Mouse (Mus musculus) MEL (cell line): ENCODE measurements around the gene Coro2b. TPM values are rescaled to one million over a fixed set of nuclear protein-coding genes. Genes with fewer than 3 reads are reported as not detected.

Source experiments
- DNase-seq: peaks from one replicate; pipeline ENCODE4 v3.0.0; 2011; ENCODE audit warnings: low read depth, low spot score
- H3K27ac ChIP-seq: 2 replicates; pipeline ENCODE4 v1.5.1; 2012; ENCODE audit warnings: low read depth, mild to moderate bottlenecking, control low read depth, low read length, moderate library complexity; ENCODE audit not compliant: control insufficient read depth
- H3K27me3 ChIP-seq, 2 experiments: fragments of 150-350 bp in 1 of 2; sonication (generic) in 1 of 2; 2 replicates each; pipeline ENCODE4 v1.6.1; 2012; ENCODE audit warnings: low read length in 2 of 2, mild to moderate bottlenecking in 2 of 2, improper control_type of control experiment in 1 of 2, moderate library complexity in 1 of 2; ENCODE audit not compliant: insufficient read depth in 2 of 2, control insufficient read depth in 1 of 2
- H3K36me3 ChIP-seq, 2 experiments: 2 replicates each; pipeline ENCODE4 v1.6.1; 2012 to 2014; ENCODE audit warnings: low read length in 2 of 2, improper control_type of control experiment in 1 of 2, inconsistent platforms in 1 of 2, mild to moderate bottlenecking in 1 of 2; ENCODE audit not compliant: insufficient read depth in 2 of 2, control insufficient read depth in 1 of 2
- H3K4me1 ChIP-seq, 2 experiments: fragments of 150-350 bp in 1 of 2; sonication (generic) in 1 of 2; 2 replicates each; pipeline ENCODE4 v1.6.1; 2012; ENCODE audit warnings: low read length in 2 of 2, improper control_type of control experiment in 1 of 2, mild to moderate bottlenecking in 1 of 2; ENCODE audit not compliant: insufficient read depth in 2 of 2, control insufficient read depth in 1 of 2
- H3K4me3 ChIP-seq, 2 experiments: fragments of 150-350 bp in 1 of 2; sonication (generic) in 1 of 2; 2 replicates each; pipeline ENCODE4 v1.5.1; 2012; ENCODE audit warnings: low read depth in 2 of 2, low read length in 2 of 2, mild to moderate bottlenecking in 2 of 2, moderate library complexity in 2 of 2, control low read depth in 1 of 2, improper control_type of control experiment in 1 of 2; ENCODE audit not compliant: control insufficient read depth in 1 of 2, insufficient read depth in 1 of 2
- H3K79me2 ChIP-seq: 2 replicates; pipeline ENCODE4 v1.6.1; 2012; ENCODE audit warnings: mild to moderate bottlenecking, low read length, moderate library complexity; ENCODE audit not compliant: control insufficient read depth, poor library complexity, insufficient read depth
- H3K9ac ChIP-seq: 2 replicates; pipeline ENCODE4 v1.6.1; 2012; ENCODE audit warnings: low read depth, mild to moderate bottlenecking, control low read depth, low read length, moderate library complexity; ENCODE audit not compliant: control insufficient read depth, poor library complexity, severe bottlenecking
- H3K9me3 ChIP-seq: fragments of 150-350 bp; sonication (generic); replicated peaks from 2 replicates; pipeline ENCODE4 v1.6.1; 2012; ENCODE audit warnings: mild to moderate bottlenecking, low read length, improper control_type of control experiment, moderate library complexity; ENCODE audit not compliant: insufficient read depth
- CHD1 ChIP-seq: IDR thresholded peaks from 2 replicates; pipeline ENCODE4 v1.6.1; 2012; ENCODE audit warnings: low read depth, mild to moderate bottlenecking, inconsistent platforms, low read length, improper control_type of control experiment
- CHD2 ChIP-seq: IDR thresholded peaks from 2 replicates; pipeline ENCODE4 v1.6.1; 2011; ENCODE audit warnings: low read length, improper control_type of control experiment
- E2F4 ChIP-seq: IDR thresholded peaks from 2 replicates; pipeline ENCODE4 v1.6.1; 2011; ENCODE audit warnings: low read depth, low read length, improper control_type of control experiment, borderline replicate concordance
- ELF1 ChIP-seq: IDR thresholded peaks from 2 replicates; pipeline ENCODE4 v1.6.1; 2014; ENCODE audit warnings: low read depth, mild to moderate bottlenecking, inconsistent platforms, low read length, improper control_type of control experiment, moderate library complexity
- EP300 ChIP-seq, 2 experiments: IDR thresholded peaks; 2 replicates each; pipeline ENCODE4 v1.6.1; 2011; ENCODE audit warnings: improper control_type of control experiment in 2 of 2, low read length in 2 of 2, low read depth in 1 of 2, mild to moderate bottlenecking in 1 of 2
- GABPA ChIP-seq: IDR thresholded peaks from 2 replicates; pipeline ENCODE4 v1.6.1; 2012; ENCODE audit warnings: low read depth, mild to moderate bottlenecking, inconsistent platforms, low read length, improper control_type of control experiment, moderate library complexity
- GATA1 ChIP-seq: IDR thresholded peaks from 2 replicates; pipeline ENCODE4 v1.6.1; 2011; ENCODE audit warnings: low read depth, low read length, improper control_type of control experiment
- HCFC1 ChIP-seq: IDR thresholded peaks from 2 replicates; pipeline ENCODE4 v1.6.1; 2012; ENCODE audit warnings: low read depth, mild to moderate bottlenecking, inconsistent platforms, low read length, improper control_type of control experiment, moderate library complexity
- MAFK ChIP-seq: IDR thresholded peaks from 2 replicates; pipeline ENCODE4 v1.6.1; 2011; ENCODE audit warnings: low read depth, mild to moderate bottlenecking, low read length, improper control_type of control experiment, borderline replicate concordance
- MAX ChIP-seq: IDR thresholded peaks from 2 replicates; pipeline ENCODE4 v1.6.1; 2011; ENCODE audit warnings: low read length, improper control_type of control experiment
- MAZ ChIP-seq: IDR thresholded peaks from 2 replicates; pipeline ENCODE4 v1.6.1; 2012; ENCODE audit warnings: low read depth, mild to moderate bottlenecking, inconsistent platforms, low read length, improper control_type of control experiment
- MYC ChIP-seq: IDR thresholded peaks from 2 replicates; pipeline ENCODE4 v1.6.1; 2011; ENCODE audit warnings: low read depth, mild to moderate bottlenecking, low read length, improper control_type of control experiment, moderate library complexity
- POLR2A ChIP-seq, 2 experiments: IDR thresholded peaks; 2 replicates each; pipeline ENCODE4 v1.6.1; 2011 to 2012; ENCODE audit warnings: low read length in 2 of 2, mild to moderate bottlenecking in 2 of 2, control low read depth in 1 of 2, improper control_type of control experiment in 1 of 2, low read depth in 1 of 2, moderate library complexity in 1 of 2; ENCODE audit not compliant: control insufficient read depth in 1 of 2, insufficient read depth in 1 of 2, poor library complexity in 1 of 2
- POLR2AphosphoS2 ChIP-seq: IDR thresholded peaks from 2 replicates; pipeline ENCODE4 v1.6.1; 2011; ENCODE audit warnings: low read length, improper control_type of control experiment
- POLR2AphosphoS5 ChIP-seq: IDR thresholded peaks from 2 replicates; pipeline ENCODE4 v1.6.1; 2012; ENCODE audit warnings: low read depth, borderline replicate concordance, mild to moderate bottlenecking, inconsistent platforms, low read length, moderate library complexity, mixed read lengths
- TBP ChIP-seq: IDR thresholded peaks from 2 replicates; pipeline ENCODE4 v1.8.0; 2011; ENCODE audit warnings: low read depth, low read length, improper control_type of control experiment
- UBTF ChIP-seq: IDR thresholded peaks from 2 replicates; pipeline ENCODE4 v1.6.1; 2012; ENCODE audit warnings: low read depth, mild to moderate bottlenecking, inconsistent platforms, low read length, improper control_type of control experiment, moderate library complexity, borderline replicate concordance; ENCODE audit not compliant: insufficient read depth
- ZKSCAN1 ChIP-seq: IDR thresholded peaks from 2 replicates; pipeline ENCODE4 v1.6.1; 2012; ENCODE audit warnings: low read depth, mild to moderate bottlenecking, inconsistent platforms, low read length, improper control_type of control experiment, moderate library complexity
- ZNF384 ChIP-seq: IDR thresholded peaks from 2 replicates; pipeline ENCODE4 v1.6.1; 2012; ENCODE audit warnings: low read depth, mild to moderate bottlenecking, inconsistent platforms, low read length, improper control_type of control experiment
- polyA plus RNA-seq, 2 experiments: library from polyadenylated mRNA; stranded (reverse) in 1 of 2; unstranded in 1 of 2; fragments of >175 nt in 1 of 2; fragments of >200 nt in 1 of 2; gene quantifications; 2 replicates each; pipeline versions ENCODE4 v1.2.1 to v1.2.4; 2012; ENCODE audit warnings: low replicate concordance in 2 of 2, low read depth in 1 of 2; ENCODE audit not compliant: insufficient read length in 2 of 2, insufficient read depth in 1 of 2, missing spikeins in 1 of 2
- total RNA-seq: library from RNA; depleted of rRNA; stranded (reverse); fragments of 300-350 nt; gene quantifications from 2 replicates; pipeline ENCODE4 v1.2.3, GENCODE M21; 2012

The Coro2b gene
- total and polyA plus RNA-seq, 3 experiments: not detected

GRCm38 (mm10) chr9:62426531-62426930, 110.3 kb downstream of the Coro2b start:
- TF ChIP-seq TBP (no peak), GABPA (no peak), CHD2 (no peak), GATA1 (no peak), EP300 (IDR thresholded peaks at IDR 0.05; ENCODE audit: low read depth in 1 of 2, low read length in 2 of 2) (no peak), ZKSCAN1 (no peak), CHD1 (no peak), E2F4 (no peak), MAZ (no peak), ELF1 (no peak), MAFK (no peak), HCFC1 (no peak)
- H3K27me3 ChIP-seq: no peaks in the 10 kb centered on the region; a peak in 1 of 4 replicates
- no peaks in the 10 kb centered on the region for H3K79me2 ChIP-seq
- H3K4me3 ChIP-seq: no peak overlapping the region
- no peak overlapping the region for H3K9ac ChIP-seq
- H3K36me3 ChIP-seq: no peaks in the 10 kb centered on the region
- DNase-seq: no peak
- H3K9me3 ChIP-seq: no peaks in the 10 kb centered on the region
- no peaks in the 10 kb centered on the region for H3K4me1 ChIP-seq
- H3K27ac ChIP-seq: no peak overlapping the region

GRCm38 (mm10) chr9:62426021-62426420, 110.8 kb downstream of the Coro2b start:
- no peak for DNase-seq
- Histone ChIP-seq H3K9ac (no peak overlapping the region), H3K36me3 (no peaks in the 10 kb centered on the region), H3K4me3 (no peak overlapping the region), H3K9me3 (no peaks in the 10 kb centered on the region), H3K79me2 (no peaks in the 10 kb centered on the region), H3K4me1 (no peaks in the 10 kb centered on the region), H3K27ac (no peak overlapping the region), H3K27me3 (no peaks in the 10 kb centered on the region; a peak in 1 of 4 replicates)
- TF ChIP-seq GATA1: no peak
- no peak for TF ChIP-seq POLR2AphosphoS5
- no peak for TF ChIP-seq TBP
- no peak for TF ChIP-seq UBTF
- no peak for TF ChIP-seq MAFK
- no peak for TF ChIP-seq ZNF384
- no peak for TF ChIP-seq GABPA
- TF ChIP-seq CHD2: no peak
- TF ChIP-seq MYC: no peak
- TF ChIP-seq POLR2A (IDR thresholded peaks at IDR 0.05; ENCODE audit: control insufficient read depth in 1 of 2, insufficient read depth in 1 of 2, low read depth in 1 of 2, low read length in 2 of 2, poor library complexity in 1 of 2): no peak
- TF ChIP-seq EP300 (IDR thresholded peaks at IDR 0.05; ENCODE audit: low read depth in 1 of 2, low read length in 2 of 2): no peak
- no peak for TF ChIP-seq MAX
- TF ChIP-seq POLR2AphosphoS2: no peak
